Mouse (Mus musculus): ENCODE results near the gene Snx19. TPM values are rescaled to one million over a fixed set of nuclear protein-coding genes. Genes with fewer than 3 reads are reported as not detected.

The Snx19 gene
- 8.0 and 8.3 TPM in 2 replicates for polyA plus RNA-seq (2011; ENCODE audit: insufficient read depth, insufficient read length, low read depth, missing spikeins)

DNA sequence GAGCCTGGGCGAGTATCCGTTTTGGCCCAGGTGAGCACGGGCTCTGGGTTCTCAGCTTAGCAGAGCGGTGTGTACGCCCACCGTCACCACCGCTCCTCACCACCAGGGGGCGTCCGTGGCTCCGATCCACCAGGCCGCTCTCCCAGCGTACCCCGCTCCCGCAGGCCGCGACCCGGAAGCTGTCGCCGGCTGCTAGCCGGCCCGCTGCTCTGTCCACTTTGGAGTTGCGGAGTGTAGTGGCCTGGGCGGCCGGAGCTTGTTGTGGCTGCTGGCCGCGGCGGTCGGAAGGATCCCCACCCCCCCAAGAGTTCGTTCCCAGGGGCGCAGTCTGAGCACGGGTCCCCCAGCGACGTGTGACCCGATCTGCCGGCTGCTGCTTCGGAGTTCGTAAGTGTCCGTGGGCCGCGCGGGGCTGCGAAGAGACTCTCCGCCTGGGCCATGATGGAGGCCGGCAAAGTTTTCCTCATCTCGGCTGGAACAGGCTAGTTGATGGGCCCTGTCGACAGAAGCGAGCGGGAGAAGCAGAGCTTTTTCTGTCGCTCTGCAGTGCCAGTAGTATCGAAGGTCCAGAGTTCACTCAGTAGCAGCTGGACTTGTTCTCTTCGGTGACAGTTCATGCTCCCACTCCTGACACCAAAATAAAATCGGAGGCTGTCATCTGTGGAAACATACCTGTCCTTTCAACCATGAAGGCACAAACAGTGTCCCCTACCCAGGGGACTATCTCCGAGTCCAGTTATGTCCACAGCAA is at the start of gene Snx19:
Snx19 (plus strand) TSS at position 227 of the 751 bp plus-strand sequence.
- Histone ChIP-seq H3K4me3 (ENCODE audit: low read depth, low read length) (peak within 1 kb of the TSS; percentile 77), H3K27me3 (ENCODE audit: control insufficient read depth, insufficient read depth, low read length, poor library complexity, severe bottlenecking) (no peaks in the 10 kb centered on the region), H3K27ac (ENCODE audit: insufficient read depth, low read length) (no peak within 1 kb of the TSS), H3K9me3 (replicated peaks; ENCODE audit: control insufficient read depth, insufficient read depth, low read length, poor library complexity, severe bottlenecking) (no peaks in the 10 kb centered on the region), H3K4me1 (ENCODE audit: control insufficient read depth, insufficient read depth, low read length) (no peaks in the 10 kb centered on the region), H3K9ac (ENCODE audit: low read depth, poor library complexity, severe bottlenecking) (peak within 1 kb of the TSS; percentile 74), H3K36me3 (ENCODE audit: control insufficient read depth, insufficient read depth, low read length, poor library complexity, severe bottlenecking) (no peaks in the 10 kb centered on the region)
- TF ChIP-seq EP300 (IDR thresholded peaks at IDR 0.05; ENCODE audit: insufficient read depth, low read depth, low read length), result no peak
- no peak for TF ChIP-seq POLR2A (IDR thresholded peaks at IDR 0.05; ENCODE audit: insufficient read depth, low read length)
- peak; percentile 92 for TF ChIP-seq CTCF (IDR thresholded peaks at IDR 0.05; ENCODE audit: low read depth, low read length)

DNA sequence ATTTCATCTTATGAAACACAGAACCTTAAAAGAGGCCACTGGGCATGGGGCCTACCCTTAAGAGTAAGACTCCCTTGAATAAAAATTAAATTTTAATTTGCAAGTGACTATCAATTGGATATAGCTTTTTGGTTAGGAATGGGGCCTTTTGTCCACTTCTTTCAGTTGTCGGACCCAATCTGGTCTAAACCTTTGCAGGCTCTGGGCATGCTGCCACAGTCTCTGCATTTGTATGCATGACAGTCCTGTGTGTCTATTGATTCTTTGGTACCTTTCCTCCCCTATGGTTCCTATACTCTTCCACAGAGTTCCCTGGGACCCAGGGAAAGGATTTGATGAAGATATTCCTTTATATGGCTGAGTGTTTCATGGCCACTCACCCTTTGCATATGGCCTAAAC is 26.1 kb upstream of the Snx19 start:
- H3K36me3 ChIP-seq (ENCODE audit: control insufficient read depth, insufficient read depth, low read length, poor library complexity, severe bottlenecking), result no peaks in the 10 kb centered on the region
- no peaks in the 10 kb centered on the region; the same call in 1 of the 2 replicates for H3K27me3 ChIP-seq (ENCODE audit: control insufficient read depth, insufficient read depth, low read length, poor library complexity, severe bottlenecking)
- H3K9me3 ChIP-seq (replicated peaks; ENCODE audit: control insufficient read depth, insufficient read depth, low read length, poor library complexity, severe bottlenecking), result no peaks in the 10 kb centered on the region
- H3K27ac ChIP-seq (ENCODE audit: insufficient read depth, low read length), result no peak overlapping the region
- no peaks in the 10 kb centered on the region for H3K4me1 ChIP-seq (ENCODE audit: control insufficient read depth, insufficient read depth, low read length)
- no peak overlapping the region for H3K4me3 ChIP-seq (ENCODE audit: low read depth, low read length)
- H3K9ac ChIP-seq (ENCODE audit: low read depth, poor library complexity, severe bottlenecking), result no peak overlapping the region
- TF ChIP-seq POLR2A (IDR thresholded peaks at IDR 0.05; ENCODE audit: insufficient read depth, low read length) (no peak), EP300 (IDR thresholded peaks at IDR 0.05; ENCODE audit: insufficient read depth, low read depth, low read length) (no peak)

DNA sequence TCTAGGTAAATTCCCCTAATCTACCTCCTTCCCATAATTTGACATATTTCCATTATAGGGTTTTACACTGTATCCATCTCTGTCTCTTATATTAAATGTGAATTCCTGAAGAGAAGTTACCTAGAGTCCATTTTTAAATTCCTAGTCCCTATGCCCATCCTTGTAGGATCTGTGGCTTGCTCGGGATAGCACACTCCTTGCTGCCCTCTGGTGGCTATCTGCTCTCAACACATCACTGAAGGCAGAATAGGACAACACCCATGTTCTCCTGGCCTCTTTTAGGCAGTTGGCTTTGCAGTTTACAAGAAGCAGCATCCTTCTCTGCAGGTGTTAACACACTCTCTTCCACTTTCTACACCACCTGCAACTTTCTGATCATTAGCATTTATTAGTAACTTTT is 4.0 kb upstream of the Snx19 start:
- H3K9ac ChIP-seq (ENCODE audit: low read depth, poor library complexity, severe bottlenecking), result no peak overlapping the region
- H3K4me3 ChIP-seq (ENCODE audit: low read depth, low read length), result no peak overlapping the region
- TF ChIP-seq POLR2A (IDR thresholded peaks at IDR 0.05; ENCODE audit: insufficient read depth, low read length) (no peak), CTCF (IDR thresholded peaks at IDR 0.05; ENCODE audit: low read depth, low read length) (peak; percentile 82)
- H3K4me1 ChIP-seq (ENCODE audit: control insufficient read depth, insufficient read depth, low read length), result no peaks in the 10 kb centered on the region
- H3K27me3 ChIP-seq (ENCODE audit: control insufficient read depth, insufficient read depth, low read length, poor library complexity, severe bottlenecking), result no peaks in the 10 kb centered on the region
- no peak overlapping the region for H3K27ac ChIP-seq (ENCODE audit: insufficient read depth, low read length)
- no peaks in the 10 kb centered on the region for H3K36me3 ChIP-seq (ENCODE audit: control insufficient read depth, insufficient read depth, low read length, poor library complexity, severe bottlenecking)
- no peaks in the 10 kb centered on the region for H3K9me3 ChIP-seq (replicated peaks; ENCODE audit: control insufficient read depth, insufficient read depth, low read length, poor library complexity, severe bottlenecking)

DNA sequence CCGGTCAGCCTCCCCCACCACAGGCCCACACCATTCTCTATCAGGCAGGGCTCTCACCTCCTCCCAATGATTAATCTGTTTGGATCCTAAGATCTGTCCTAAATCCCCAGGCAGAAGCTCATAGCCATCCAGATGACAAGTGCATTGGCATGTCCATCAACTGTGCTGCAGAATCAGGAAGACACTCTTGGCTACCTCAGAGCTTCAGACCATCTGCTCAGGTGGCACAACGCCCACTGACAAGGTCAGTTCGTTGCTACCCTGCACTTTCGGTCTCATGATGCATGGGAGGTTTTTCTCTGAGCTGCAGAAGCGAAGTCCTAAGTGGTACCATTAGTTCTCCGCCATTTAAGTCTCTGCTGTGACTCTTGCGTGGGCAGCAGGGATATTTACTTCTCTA is 1.7 kb upstream of the Snx19 start:
- no peak overlapping the region for H3K27ac ChIP-seq (ENCODE audit: insufficient read depth, low read length)
- no peaks in the 10 kb centered on the region for H3K9me3 ChIP-seq (replicated peaks; ENCODE audit: control insufficient read depth, insufficient read depth, low read length, poor library complexity, severe bottlenecking)
- H3K27me3 ChIP-seq (ENCODE audit: control insufficient read depth, insufficient read depth, low read length, poor library complexity, severe bottlenecking), result no peaks in the 10 kb centered on the region
- TF ChIP-seq EP300 (IDR thresholded peaks at IDR 0.05; ENCODE audit: insufficient read depth, low read depth, low read length) (no peak), CTCF (IDR thresholded peaks at IDR 0.05; ENCODE audit: low read depth, low read length) (no peak), POLR2A (IDR thresholded peaks at IDR 0.05; ENCODE audit: insufficient read depth, low read length) (no peak)
- H3K36me3 ChIP-seq (ENCODE audit: control insufficient read depth, insufficient read depth, low read length, poor library complexity, severe bottlenecking), result no peaks in the 10 kb centered on the region
- no peak overlapping the region for H3K4me3 ChIP-seq (ENCODE audit: low read depth, low read length)
- no peak overlapping the region for H3K9ac ChIP-seq (ENCODE audit: low read depth, poor library complexity, severe bottlenecking)
- no peaks in the 10 kb centered on the region for H3K4me1 ChIP-seq (ENCODE audit: control insufficient read depth, insufficient read depth, low read length)

DNA sequence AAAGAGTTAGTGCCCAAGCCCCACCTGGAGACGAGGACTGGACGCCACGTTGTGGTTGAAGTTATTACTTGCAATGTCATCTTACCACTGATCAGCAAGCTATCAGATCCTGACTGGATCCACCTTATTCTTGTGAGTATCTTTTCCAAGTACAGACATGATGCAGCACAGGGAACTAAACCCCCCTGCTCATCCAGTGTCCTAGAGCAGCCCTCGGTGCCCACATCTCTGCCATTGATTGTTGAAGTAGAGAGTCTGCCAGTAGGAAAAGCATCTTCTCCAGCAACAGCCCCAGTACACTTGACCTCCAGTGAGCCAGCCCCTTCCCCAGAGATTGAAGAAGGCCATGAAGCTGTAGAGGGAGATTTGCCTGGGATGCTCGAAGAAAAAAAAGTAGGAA is 1.3 kb downstream of the Snx19 start:
- H3K4me1 ChIP-seq (ENCODE audit: control insufficient read depth, insufficient read depth, low read length), result no peaks in the 10 kb centered on the region
- H3K4me3 ChIP-seq (ENCODE audit: low read depth, low read length), result no peak overlapping the region
- no peak overlapping the region for H3K27ac ChIP-seq (ENCODE audit: insufficient read depth, low read length)
- no peak overlapping the region for H3K9ac ChIP-seq (ENCODE audit: low read depth, poor library complexity, severe bottlenecking)
- H3K36me3 ChIP-seq (ENCODE audit: control insufficient read depth, insufficient read depth, low read length, poor library complexity, severe bottlenecking), result no peaks in the 10 kb centered on the region
- H3K27me3 ChIP-seq (ENCODE audit: control insufficient read depth, insufficient read depth, low read length, poor library complexity, severe bottlenecking), result no peaks in the 10 kb centered on the region
- TF ChIP-seq POLR2A (IDR thresholded peaks at IDR 0.05; ENCODE audit: insufficient read depth, low read length), result no peak
- TF ChIP-seq CTCF (IDR thresholded peaks at IDR 0.05; ENCODE audit: low read depth, low read length), result no peak
- no peak for TF ChIP-seq EP300 (IDR thresholded peaks at IDR 0.05; ENCODE audit: insufficient read depth, low read depth, low read length)
- H3K9me3 ChIP-seq (replicated peaks; ENCODE audit: control insufficient read depth, insufficient read depth, low read length, poor library complexity, severe bottlenecking), result no peaks in the 10 kb centered on the region

DNA sequence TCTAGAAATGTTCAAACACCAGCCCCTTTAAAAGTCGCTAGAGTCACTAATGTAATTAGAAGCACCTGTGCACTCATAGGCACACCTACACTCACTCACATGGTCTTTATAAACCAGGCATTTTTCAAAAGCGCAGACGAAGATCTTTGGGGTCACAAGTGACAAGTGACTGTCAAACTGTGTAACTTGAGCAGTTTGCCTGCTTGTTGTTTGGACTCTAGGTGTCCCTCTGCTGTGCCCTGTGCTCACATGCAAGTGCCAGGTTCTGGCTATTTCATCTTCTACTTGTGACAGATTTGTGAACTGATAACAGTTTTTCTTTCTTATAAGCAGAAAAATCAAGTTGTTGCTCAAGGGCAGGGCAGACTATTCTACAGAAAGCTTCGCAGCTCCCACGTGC is 3.5 kb downstream of the Snx19 start:
- Histone ChIP-seq H3K4me3 (ENCODE audit: low read depth, low read length) (no peak overlapping the region), H3K9ac (ENCODE audit: low read depth, poor library complexity, severe bottlenecking) (no peak overlapping the region)

More for the DNA sequence above, 3.5 kb downstream of the Snx19 start:
- H3K27ac ChIP-seq (ENCODE audit: insufficient read depth, low read length), result no peak overlapping the region
- TF ChIP-seq POLR2A (IDR thresholded peaks at IDR 0.05; ENCODE audit: insufficient read depth, low read length), result no peak
- TF ChIP-seq CTCF (IDR thresholded peaks at IDR 0.05; ENCODE audit: low read depth, low read length), result no peak
- H3K9me3 ChIP-seq (replicated peaks; ENCODE audit: control insufficient read depth, insufficient read depth, low read length, poor library complexity, severe bottlenecking), result no peaks in the 10 kb centered on the region
- H3K36me3 ChIP-seq (ENCODE audit: control insufficient read depth, insufficient read depth, low read length, poor library complexity, severe bottlenecking), result no peaks in the 10 kb centered on the region
- no peaks in the 10 kb centered on the region for H3K27me3 ChIP-seq (ENCODE audit: control insufficient read depth, insufficient read depth, low read length, poor library complexity, severe bottlenecking)
- no peaks in the 10 kb centered on the region for H3K4me1 ChIP-seq (ENCODE audit: control insufficient read depth, insufficient read depth, low read length)

Data from ES-Bruce4 (cell line).